Mouse (Mus musculus) intestine, postnatal 0 days (tissue): ENCODE data around the gene Oaz1. TPM values are rescaled to one million over a fixed set of nuclear protein-coding genes. Genes with fewer than 3 reads are reported as not detected.
"Not testable (repeated sequence)": the region's sequence is repeated elsewhere in the genome, so short reads cannot be mapped to it uniquely, and the experiment has no call there.

Source experiments
- ATAC-seq: fragments of 200-750 bp; cut with Nextera tagmentation; 2 replicates; pipeline ENCODE4 v1.8.0; 2017; ENCODE audit warnings: mild to moderate bottlenecking, moderate TSS enrichment, moderate library complexity
- H3K27ac ChIP-seq: fragments of 300-500 bp; sonication (generic); 2 replicates; pipeline ENCODE4 v1.5.1; 2014; ENCODE audit warnings: mild to moderate bottlenecking, low read depth, low read length, moderate library complexity
- H3K27me3 ChIP-seq: fragments of 300-500 bp; sonication (generic); replicated peaks from 2 replicates; pipeline ENCODE4 v1.6.1; 2014; ENCODE audit warnings: low read length, mixed read lengths; ENCODE audit not compliant: control insufficient read depth, insufficient read depth
- H3K36me3 ChIP-seq: fragments of 300-500 bp; sonication (generic); 2 replicates; pipeline ENCODE4 v1.6.1; 2014; ENCODE audit warnings: mild to moderate bottlenecking, moderate library complexity; ENCODE audit not compliant: control insufficient read depth, insufficient read depth
- H3K4me1 ChIP-seq: fragments of 300-500 bp; sonication (generic); replicated peaks from 2 replicates; pipeline ENCODE4 v1.6.1; 2014; ENCODE audit warnings: antibody characterized with exemption, low read length, mixed read lengths; ENCODE audit not compliant: control insufficient read depth, insufficient read depth
- H3K4me2 ChIP-seq: fragments of 300-500 bp; sonication (generic); replicated peaks from 2 replicates; pipeline ENCODE4 v1.6.1; 2014; ENCODE audit warnings: low read depth, mild to moderate bottlenecking, moderate library complexity
- H3K4me3 ChIP-seq: fragments of 300-500 bp; sonication (generic); 2 replicates; pipeline ENCODE4 v1.5.1; 2014; ENCODE audit warnings: low read depth, low read length
- H3K9ac ChIP-seq: fragments of 300-500 bp; sonication (generic); 2 replicates; pipeline ENCODE4 v1.6.1; 2014; ENCODE audit warnings: mild to moderate bottlenecking, low read depth, low read length
- H3K9me3 ChIP-seq: fragments of 300-500 bp; sonication (generic); 2 replicates; pipeline ENCODE4 v1.6.1; 2016; ENCODE audit warnings: mixed run types; ENCODE audit not compliant: control insufficient read depth
- CTCF ChIP-seq: sonication (generic); IDR thresholded peaks from 2 replicates; pipeline ENCODE4 v1.5.1; 2016; ENCODE audit warnings: low read depth, mild to moderate bottlenecking, control low read depth, antibody characterized with exemption, moderate library complexity
- WGBS: fragments of 180-500 bp; shearing (Covaris S2); extraction: QIAGEN DNeasy Blood & Tissue Kit; methylation state at CpG from one replicate; pipeline ENCODE4 v1.1.7; 2014; 5-methylcytosine and 5-hydroxymethylcytosine counted together
- polyA plus RNA-seq: library from polyadenylated mRNA; unstranded; fragments of >200 nt; fragmentation: Nextera tagmentation; extraction: Ambion mirVana; gene quantifications from 2 replicates; pipeline ENCODE4 v1.2.1, GENCODE M21; 2015

Gene Oaz1
- polyA plus RNA-seq, 1 experiment from 2014 or later: 1,019 TPM

- not testable (repeated sequence) for H3K4me3 ChIP-seq, H3K27ac ChIP-seq, H3K9ac ChIP-seq, H3K4me1 ChIP-seq, H3K9me3 ChIP-seq, H3K36me3 ChIP-seq, H3K27me3 ChIP-seq, ATAC-seq, H3K4me2 ChIP-seq
- peak; percentile 55 for TF ChIP-seq CTCF
- 82% methylated on average over 7 of the region's 7 CpGs for WGBS
Observed at GRCm38 (mm10) chr10:80817955-80818354, 8.5 kb upstream of the Oaz1 start.

- Histone ChIP-seq H3K27ac (no peak overlapping the region), H3K36me3 (no peaks in the 10 kb centered on the region), H3K9me3 (no peaks in the 10 kb centered on the region), H3K4me2 (no peak overlapping the region), H3K4me1 (no peaks in the 10 kb centered on the region), H3K9ac (no peak overlapping the region), H3K4me3 (no peak overlapping the region), H3K27me3 (no peaks in the 10 kb centered on the region)
- TF ChIP-seq CTCF: no peak
- peak; percentile 32; the same call in 1 of the 2 replicates for ATAC-seq
- 36% methylated on average over 6 of the region's 6 CpGs for WGBS
Observed at GRCm38 (mm10) chr10:80818599-80819281, 7.7 kb upstream of the Oaz1 start.

DNA sequence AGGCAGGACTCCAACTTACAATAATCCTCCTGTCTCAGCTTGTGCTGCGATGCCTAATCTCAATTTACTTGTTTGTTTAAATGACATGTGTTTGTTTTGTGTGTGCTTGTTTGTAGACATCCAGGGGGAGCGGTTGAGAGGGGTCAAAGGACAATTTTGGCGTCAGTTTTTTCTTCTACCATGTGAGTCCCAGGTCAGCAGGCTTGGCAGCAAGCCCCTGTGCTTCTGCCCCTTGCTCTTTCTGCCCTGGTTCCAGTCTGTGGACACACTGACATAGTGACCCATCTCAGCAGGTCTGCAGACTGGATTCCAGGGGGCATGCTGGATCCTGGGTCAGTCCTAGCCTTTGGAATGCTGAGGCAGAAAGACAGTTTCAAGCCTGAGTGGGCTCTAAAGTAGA is 7.0 kb upstream of the Oaz1 start:
- no peak for ATAC-seq
- no peak overlapping the region for H3K27ac ChIP-seq

GRCm38 (mm10) chr10:80821991-80822390 is 4.5 kb upstream of the Oaz1 start:
- TF ChIP-seq CTCF: peak; percentile 72
- Histone ChIP-seq H3K4me2 (no peak overlapping the region), H3K9ac (no peak overlapping the region), H3K27ac (no peak overlapping the region), H3K36me3 (no peaks in the 10 kb centered on the region), H3K9me3 (no peaks in the 10 kb centered on the region), H3K27me3 (no peaks in the 10 kb centered on the region), H3K4me3 (no peak overlapping the region), H3K4me1 (no peaks in the 10 kb centered on the region)
- ATAC-seq: no peak
- 41% methylated on average over 2 of the region's 2 CpGs for WGBS

More for the DNA sequence above, 7.0 kb upstream of the Oaz1 start:
- H3K9ac ChIP-seq: no peak overlapping the region
- 24% methylated on average over 3 of the region's 3 CpGs for WGBS
- H3K36me3 ChIP-seq: no peaks in the 10 kb centered on the region
- no peaks in the 10 kb centered on the region for H3K9me3 ChIP-seq
- no peak overlapping the region for H3K4me2 ChIP-seq
- no peaks in the 10 kb centered on the region for H3K27me3 ChIP-seq
- H3K4me3 ChIP-seq: no peak overlapping the region
- H3K4me1 ChIP-seq: no peaks in the 10 kb centered on the region
- no peak for TF ChIP-seq CTCF

GRCm38 (mm10) chr10:80822528-80822927 is 3.9 kb upstream of the Oaz1 start:
- Histone ChIP-seq H3K36me3 (no peaks in the 10 kb centered on the region), H3K4me3 (no peak overlapping the region), H3K9me3 (no peaks in the 10 kb centered on the region), H3K4me2 (no peak overlapping the region), H3K27ac (no peak overlapping the region), H3K27me3 (no peaks in the 10 kb centered on the region), H3K9ac (no peak overlapping the region), H3K4me1 (no peaks in the 10 kb centered on the region)
- WGBS: 92% methylated on average over 5 of the region's 5 CpGs
- no peak for ATAC-seq
- no peak for TF ChIP-seq CTCF

- no peaks in the 10 kb centered on the region for H3K9me3 ChIP-seq
- H3K4me3 ChIP-seq: no peak overlapping the region
- no peak overlapping the region for H3K27ac ChIP-seq
- TF ChIP-seq CTCF: no peak; the same call in 1 of the 2 replicates
- no peak overlapping the region for H3K9ac ChIP-seq
- peaks cover 3% of the 10 kb centered on the region; the same call in 1 of the 2 replicates for H3K36me3 ChIP-seq
- H3K4me1 ChIP-seq: no peaks in the 10 kb centered on the region
- no peaks in the 10 kb centered on the region for H3K27me3 ChIP-seq
- H3K4me2 ChIP-seq: no peak overlapping the region
- 78% methylated on average over 1 of the region's 1 CpGs for WGBS
- no peak for ATAC-seq
Observed at GRCm38 (mm10) chr10:80823316-80823715, 3.1 kb upstream of the Oaz1 start.
